Mouse (Mus musculus): ENCODE data around the gene Rbms3.

Gene Rbms3

DNA sequence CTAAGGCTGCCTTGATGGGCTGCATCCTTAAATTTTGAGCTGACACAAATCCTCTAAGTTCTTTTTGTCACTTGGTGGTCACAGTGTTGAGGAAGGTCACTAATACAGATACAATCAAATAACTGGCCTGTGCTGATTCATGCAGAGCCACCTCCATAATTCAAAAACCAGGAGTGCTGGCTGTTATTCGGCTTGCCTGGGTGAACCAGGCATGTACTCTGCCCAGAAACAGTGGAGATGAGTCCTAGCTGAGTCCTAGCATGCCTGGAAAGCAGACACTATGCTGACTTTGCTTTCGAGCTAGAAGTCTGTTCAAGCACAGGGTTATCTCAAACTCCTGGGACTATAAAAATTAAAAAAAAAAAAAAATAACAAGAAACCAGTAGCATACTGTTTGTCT lies 972.6 kb downstream of the Rbms3 start:
- intact Hi-C loops (cut with DNase I): no loop called here

DNA sequence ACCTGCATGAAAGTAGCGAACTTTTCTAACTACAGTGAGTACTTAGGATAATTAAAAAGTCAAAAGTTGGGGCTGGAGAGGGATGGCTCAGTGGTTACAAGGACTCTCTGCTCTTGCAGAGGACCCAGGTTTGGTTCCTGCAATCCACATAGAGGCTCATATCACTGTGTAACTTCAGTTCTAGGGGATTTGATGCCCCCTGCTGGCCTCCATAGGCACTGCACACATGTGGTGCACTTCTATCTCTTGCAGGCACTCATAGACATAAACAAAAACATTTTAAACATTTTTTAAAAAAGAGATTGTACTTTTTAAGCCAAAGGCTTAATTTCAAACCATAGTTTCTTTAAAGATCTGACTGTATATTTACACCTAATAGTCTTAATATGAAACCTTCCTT lies 978.3 kb downstream of the Rbms3 start:
- intact Hi-C loops (cut with DNase I): no loop called here

DNA sequence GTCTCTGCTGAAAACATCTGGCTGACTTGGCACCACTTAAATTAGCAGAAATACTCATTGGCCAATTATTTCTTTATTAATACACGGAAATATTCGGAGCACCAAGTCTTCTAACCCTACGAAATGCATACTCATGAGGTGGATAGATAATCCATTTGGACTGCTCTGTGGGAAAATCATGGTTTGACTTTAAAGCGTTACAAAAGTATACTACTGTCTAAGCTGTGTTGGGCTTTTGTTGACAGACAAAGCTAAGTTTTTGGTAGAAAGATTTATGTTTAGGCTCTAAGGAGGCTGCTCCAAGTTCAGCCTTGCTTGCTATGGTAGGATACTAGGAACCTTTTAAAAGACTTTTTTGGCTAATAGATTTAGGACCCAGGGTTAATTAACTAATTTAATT lies 979.8 kb downstream of the Rbms3 start:
- intact Hi-C loops (cut with DNase I): no loop called here

DNA sequence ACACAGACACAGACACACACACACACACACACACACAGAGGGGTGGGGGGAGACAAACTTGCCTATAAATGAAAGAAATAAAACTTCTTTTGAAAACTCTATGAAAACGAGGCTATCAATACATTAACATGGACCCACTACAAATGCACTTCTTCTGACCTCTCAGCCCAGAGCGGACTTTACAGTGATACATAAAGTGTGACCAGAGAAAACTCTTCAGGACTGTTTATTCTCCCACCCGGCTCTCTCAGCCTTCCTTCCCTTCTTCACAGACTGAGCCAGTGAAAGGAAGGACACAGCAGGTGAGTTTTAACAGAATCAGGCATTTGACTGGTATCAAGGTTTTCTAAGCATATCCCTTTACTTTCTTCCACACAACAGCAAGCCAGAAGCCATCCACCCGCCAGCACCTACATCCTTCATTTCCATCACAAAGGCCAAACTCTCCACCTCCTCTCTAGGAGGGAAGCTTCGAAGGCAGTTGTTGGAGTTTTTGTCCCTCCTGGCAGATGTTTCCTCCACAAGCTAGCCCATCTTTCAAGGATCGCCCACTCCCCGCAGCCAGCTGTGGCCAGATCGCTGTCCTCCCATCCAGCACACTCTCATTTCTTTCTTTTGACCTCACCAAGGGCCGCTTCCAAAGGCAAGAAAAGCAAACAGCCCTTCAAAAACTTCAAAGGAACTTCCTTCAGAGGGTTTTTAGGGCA lies 980.5 kb downstream of the Rbms3 start:
- intact Hi-C loops (cut with DNase I): no loop called here

DNA sequence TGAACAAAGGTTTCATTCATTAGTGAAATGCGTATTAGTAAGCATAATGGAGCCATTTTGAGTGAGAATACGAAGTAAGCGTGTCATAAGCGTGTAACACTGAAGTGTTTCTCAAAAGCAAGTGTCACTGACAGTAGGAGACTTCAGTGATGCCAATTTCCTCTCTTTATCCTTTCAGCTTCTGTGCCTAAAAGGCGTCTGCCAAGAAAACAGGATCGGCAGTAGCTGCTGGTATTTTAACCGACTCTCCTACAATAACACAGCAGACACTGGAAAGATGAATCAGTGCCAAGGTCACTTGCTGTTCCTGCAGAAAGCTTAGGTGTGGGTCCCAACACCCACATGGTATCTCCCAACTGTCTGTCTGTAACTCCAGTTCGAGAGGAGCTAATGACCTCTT lies 985.1 kb downstream of the Rbms3 start:
- intact Hi-C loops (cut with DNase I): no loop called here

DNA sequence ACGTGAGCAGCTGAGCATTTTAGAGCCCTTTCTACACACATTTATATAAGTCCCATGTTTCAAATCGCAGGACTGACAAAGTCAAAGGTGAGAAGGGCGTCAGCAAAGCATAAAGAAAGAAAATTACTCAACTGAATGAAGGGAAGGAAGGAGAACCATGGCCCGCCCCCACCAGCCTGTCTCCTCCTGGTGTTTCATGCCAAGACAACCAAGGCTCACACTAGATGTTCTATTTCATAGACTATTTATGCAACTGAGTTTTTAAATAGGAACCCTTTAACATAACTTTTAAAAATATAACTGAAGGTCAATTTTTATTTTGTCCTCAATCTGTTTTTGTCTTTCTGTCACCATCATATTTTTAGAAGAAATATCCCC lies 989.4 kb downstream of the Rbms3 start:
- intact Hi-C loops (cut with DNase I): no loop called here

DNA sequence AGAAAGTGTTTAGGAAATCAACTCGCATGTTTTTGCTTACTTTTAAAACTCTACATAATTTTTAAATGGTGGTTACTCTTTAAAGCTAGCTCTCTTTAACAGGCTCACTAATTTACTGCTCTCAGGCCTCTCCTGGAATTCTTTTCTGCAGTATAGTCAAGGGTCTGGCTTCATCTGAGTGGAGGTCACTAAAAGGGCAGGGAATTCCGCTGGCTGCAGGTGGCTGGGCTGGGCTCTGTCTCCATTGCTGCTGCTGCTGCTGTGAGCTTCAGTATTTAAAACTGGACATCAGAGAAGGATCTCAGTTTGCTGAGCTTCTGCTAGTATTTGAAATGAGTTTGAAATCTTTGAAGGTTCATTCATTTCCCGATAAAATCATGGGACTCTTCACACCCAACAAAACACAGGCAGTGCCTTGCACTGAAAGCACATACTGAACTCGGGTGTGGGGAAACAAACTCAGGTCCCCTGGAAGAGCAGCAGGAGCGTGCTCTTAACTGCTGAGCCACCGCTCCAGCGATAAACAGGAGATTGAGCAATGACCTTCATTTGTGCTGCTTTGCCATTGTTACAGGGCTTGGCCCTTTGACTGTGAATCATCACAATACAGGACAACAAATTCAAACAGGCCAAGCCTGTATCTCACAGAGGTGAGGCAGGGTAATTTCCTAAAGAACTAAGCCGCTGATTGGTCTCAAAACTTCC lies 990.0 kb downstream of the Rbms3 start:
- intact Hi-C loops (cut with DNase I): no loop called here

DNA sequence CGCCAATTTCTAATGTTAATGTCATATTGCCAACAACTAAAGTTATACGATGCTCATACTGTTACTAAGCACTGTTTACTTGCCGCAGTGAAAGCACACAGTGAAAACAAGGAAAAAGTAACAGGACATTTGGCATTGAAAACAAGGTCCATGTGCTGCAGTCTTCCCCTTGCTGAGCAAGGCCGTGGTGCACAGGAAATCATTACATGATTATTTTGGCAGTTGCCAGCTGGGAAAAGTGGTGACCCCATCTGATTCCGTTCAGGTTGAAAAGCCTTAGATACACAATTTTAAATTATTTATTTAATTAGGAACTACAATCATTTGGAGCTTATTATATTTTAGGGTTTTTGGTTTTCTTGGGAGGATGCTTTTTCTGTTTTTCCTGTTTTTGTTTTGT lies 995.9 kb downstream of the Rbms3 start:
- intact Hi-C loops (cut with DNase I): no loop called here

DNA sequence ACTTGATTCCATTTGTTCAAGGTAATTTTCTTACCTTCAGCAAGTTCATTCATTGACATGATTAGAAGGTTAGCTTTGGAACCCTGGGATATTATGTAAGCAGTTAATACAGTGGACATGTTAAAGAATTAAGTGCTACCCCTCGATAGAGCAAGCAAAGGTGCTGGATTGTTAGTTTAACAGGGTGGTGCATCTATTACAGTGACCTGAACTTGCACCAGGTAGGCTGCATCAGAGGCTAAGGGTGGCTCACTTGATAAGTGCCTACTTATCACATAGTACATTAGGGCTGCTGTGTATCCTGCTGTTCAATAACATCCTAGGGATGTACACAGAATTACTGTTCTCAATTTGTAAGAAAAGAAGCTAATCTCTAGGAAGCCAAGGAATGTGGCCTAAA lies 996.6 kb downstream of the Rbms3 start:
- intact Hi-C loops (cut with DNase I): no loop called here

DNA sequence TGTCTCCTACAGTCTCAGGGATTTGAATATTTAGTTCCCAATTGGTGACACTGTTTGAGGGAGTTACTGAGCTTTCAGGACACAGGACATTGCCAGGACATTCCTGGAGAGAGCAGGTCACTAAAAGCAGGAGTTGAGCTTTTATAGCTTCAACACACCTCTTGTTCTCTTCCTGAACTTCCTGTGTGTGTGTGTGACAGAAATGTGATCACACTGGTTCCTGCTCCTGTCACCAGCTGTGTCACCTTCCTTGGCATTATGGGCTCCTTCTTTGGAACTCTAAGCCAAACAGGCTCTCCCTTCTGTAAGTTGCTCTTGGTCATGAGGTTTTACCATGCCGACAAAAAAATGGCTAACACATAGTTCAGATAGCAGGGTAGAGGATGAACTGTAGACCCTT lies 997.9 kb downstream of the Rbms3 start:
- intact Hi-C loops (cut with DNase I): no loop called here

DNA sequence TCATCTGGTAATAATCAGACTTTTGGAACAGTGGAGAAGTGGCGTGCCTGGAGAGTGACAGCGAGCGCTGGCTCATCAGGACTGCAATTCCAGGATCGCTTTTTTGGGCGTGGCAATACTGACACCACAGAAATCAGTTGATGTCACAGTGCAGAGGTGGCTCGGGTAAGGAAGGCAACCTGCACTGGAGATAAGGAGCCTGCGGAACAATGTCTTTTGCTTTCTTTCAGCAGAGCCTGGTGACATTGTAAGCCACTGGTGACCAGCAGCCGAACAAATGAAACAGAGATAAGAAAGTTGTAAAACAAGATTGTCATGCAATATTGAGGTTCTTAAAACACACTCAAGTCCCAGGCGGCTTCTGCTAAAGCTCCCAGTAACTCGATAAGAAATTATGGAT lies 998.9 kb downstream of the Rbms3 start:
- intact Hi-C loops (cut with DNase I): no loop called here

DNA sequence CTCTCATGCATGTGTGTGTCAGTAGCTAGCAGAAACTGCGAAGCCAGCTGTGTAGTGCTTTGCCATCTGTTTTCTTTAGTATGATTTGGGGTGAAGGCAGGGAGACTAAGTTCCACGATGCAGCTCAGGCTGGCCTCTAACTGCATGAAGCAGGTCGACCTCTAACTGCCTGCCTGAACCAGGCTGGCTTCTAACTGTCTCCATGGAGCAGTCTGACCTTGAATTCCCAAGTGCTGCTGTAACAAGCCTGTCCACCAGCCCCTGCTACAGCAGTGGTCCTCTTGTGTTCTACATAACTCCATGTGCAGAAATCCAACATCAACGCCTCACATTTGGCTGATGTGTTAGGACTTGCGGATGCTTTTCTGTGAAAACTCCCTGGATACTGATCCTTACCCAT lies 1009.3 kb downstream of the Rbms3 start:
- intact Hi-C loops (cut with DNase I): no loop called here

DNA sequence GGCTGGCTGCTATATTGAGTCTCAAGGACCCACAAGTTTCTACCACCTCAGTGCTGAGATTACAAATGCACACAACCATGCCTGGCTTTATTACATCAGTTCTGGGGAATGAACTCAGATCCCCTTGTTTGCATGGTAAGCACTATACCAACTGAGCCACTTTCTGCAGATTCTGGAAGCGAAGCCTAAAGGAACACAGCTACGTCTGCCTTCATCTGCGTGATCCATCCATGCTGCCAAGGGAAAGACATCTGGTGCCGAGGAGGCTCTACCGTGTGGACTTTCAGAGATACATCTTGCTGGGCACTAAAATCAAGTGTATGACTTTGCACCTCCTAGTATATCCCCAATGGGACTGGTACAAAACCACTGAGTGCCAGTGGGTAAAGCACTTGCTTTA lies 1010.8 kb downstream of the Rbms3 start:
- intact Hi-C loops (cut with DNase I): no loop called here

DNA sequence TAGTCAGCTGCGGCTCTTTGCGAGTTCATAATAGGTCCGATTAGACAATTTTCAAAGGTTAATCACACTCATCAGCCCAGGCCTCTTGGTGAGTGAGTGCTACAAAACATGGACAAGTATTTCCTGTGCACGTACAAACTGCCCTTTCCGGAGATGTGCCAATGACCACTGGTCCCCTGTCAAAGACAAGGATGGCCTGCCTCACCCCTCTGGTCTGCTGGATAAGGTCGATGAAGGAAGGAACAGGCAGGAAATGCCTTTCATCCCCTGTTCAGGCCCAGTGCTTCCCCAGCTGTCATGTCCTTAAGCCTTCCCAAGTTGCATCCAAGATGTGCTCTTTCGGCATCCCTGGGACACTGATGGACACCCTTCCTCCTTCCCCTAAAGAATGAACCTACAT lies 1016.4 kb downstream of the Rbms3 start:
- intact Hi-C loops (cut with DNase I): no loop called here

DNA sequence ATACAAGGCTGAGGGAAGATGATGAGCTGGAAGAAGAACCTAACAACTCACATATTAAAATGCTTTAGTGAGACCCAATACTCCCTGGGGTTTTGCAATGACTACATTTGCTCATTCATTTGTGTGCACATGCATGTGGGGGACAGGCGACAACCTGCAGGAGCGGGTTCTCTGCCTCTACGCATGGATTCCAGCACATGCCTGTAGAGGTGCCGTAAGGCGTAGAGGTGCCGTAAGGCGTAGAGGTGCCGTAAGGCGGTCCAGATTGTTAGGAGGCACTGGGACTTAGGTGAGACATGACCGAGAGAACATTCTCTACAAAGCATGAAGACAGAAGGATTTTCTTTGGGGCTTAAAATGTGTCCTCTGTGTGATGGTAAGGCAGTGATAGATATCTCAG lies 1033.7 kb downstream of the Rbms3 start:
- intact Hi-C loops (cut with DNase I): no loop called here

DNA sequence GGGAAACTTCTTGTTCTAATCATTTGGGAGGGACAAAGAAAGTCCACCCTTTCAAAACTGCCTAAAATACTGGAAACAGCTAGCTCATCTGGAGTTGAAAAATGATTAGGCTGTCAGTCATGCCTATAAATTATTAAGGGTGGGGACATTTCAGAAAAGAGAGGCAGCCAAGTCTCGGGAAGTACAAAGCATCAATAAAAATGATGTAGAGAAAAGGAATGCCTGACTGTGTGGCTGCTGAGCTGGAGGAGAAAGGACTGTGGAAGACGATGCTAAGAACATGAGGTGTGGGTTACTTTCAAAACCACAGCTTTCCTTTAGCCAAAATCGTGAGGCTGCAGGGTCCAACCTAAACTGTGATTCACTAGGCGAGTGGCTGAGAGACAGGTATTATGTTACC lies 1037.2 kb downstream of the Rbms3 start:
- intact Hi-C loops (cut with DNase I): no loop called here

DNA sequence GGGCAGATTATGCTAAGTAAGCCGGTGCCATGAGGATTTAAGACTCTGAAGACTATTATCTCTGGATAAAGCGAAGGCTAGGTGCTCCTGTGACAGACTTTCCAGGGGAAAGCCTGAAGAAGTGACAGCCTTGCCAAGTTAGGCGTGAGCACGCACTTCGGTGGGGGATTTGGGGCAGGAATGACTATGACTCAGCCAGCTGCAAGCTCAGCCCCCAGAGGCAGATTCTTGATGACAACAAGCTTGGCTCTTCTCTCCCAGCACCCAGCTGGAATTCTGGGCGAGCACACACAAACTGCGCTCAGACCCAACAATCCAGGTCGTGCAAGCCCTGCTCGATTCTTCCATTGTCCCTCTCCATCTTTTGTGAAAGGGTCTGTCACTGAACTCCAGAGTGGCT lies 1038.6 kb downstream of the Rbms3 start:
- intact Hi-C loops (cut with DNase I): no loop called here

DNA sequence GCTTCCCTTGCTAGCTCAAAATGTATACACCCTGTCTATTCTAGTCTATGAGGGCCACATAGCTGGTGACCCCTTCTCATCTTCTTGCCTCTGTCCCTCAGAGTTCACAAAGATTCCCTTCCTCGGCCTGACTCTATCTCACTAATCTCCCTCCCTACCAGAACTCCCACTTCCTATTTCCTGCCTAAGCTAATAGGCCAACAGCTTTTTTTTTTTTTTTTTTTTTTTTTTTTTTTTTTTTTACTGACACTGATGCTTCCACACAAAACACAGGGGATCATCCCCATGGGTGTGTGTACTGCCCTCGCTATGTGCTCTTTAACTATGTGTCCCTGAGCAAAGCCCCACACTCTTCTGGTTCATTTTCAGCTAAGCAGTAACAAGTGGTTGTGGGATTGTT lies 1060.0 kb downstream of the Rbms3 start:
- intact Hi-C loops (cut with DNase I): no loop called here

DNA sequence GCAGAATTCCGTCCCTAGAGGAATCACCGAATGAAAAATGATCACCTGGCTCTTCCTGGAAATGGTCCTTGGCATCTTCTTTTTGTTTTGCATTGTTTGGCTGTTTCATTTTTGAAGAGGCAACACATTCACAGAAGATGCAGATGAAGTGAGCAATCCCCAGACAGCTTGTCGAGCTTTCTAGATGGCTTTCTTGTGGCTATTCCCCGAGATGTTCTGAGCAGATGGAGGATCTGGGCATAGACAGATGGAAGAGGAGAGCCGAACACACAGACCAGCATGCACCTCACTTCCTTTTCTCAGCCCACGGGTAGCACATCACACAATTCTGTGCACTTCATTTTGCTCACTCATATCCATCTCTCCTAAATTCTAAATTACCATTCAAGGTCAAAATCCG lies 1063.0 kb downstream of the Rbms3 start:
- intact Hi-C loops (cut with DNase I): no loop called here

DNA sequence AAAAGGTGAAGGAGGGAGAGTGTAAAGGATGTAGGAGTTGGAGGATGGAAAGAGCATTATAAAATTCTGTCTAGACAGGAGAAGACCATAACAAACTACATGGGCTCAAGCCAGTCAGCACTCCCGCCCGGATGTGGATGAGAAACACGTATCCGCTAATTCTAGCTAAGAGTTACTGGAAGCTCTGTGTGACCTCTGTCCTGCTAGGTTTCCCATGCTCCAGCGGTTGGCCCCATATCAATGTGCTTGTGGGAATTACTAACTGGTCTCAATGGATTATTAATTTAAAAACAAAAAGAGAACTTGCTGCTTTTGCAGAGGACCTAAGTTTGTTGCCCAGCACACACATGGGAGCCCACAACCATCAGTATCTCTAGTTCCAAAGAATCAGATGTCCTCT lies 1071.9 kb downstream of the Rbms3 start:
- intact Hi-C loops (cut with DNase I): loop anchor here (2.0 kb wide), 1 partner anchor 131 kb away; no protein-coding TSS in a partner anchor

DNA sequence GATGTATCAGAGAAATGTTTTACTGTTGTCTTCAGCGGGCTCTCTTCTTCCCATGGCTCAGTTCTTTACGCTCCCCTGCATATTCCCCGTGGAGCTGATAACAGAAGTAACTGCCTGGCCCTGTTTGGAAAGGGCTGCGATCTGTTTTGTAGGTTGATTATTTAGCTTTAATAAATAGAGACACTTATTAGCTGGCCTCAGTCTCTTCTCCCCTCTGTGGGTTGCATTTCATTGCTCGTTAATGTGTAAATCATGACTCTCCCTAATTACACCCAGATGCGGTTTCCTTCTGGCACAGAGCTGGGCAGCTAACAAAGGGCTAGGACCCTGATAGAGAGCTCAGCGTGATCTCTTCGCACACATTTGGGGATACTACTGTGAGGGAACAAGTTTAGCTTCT lies 1073.1 kb downstream of the Rbms3 start:
- intact Hi-C loops (cut with DNase I): loop anchor here (2.0 kb wide), 1 partner anchor 130 kb away; no protein-coding TSS in a partner anchor

DNA sequence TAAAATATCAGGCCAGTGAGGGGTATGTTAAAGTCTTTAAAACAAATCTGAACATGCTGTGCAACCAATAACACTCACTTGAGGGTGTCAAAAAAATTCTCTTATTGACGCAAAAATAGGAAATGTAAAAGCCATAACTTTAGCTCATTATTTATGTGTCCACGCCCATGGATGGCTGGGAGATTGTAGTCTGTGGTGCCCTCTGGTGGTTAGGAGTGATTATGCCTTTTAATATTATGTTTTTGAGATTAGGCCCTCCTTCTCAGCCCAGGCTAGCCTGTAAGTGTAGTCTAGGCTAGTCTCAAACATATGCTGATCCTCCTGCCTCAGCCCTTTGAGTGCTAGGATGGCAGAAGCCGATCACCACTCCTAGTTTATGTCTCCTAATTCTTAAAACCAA lies 1076.5 kb downstream of the Rbms3 start:
- intact Hi-C loops (cut with DNase I): no loop called here

DNA sequence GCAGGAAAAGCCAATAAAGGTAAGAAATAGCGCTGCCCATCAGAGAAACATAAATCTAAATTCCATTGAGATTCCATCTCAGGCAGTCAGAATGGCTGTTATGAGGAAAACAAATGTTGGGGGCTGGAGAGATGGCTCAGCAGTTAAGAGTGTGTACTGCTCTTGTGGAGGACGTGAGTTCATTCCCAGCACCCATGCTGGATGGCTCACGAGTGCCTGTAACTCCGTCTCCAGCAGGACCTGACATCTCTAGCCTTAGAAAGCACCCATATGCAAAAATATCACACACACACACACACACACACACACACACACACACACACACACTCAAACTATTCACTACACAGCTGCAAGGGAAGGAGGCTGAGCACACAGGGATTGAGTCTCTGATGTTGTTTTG lies 1083.6 kb downstream of the Rbms3 start:
- intact Hi-C loops (cut with DNase I): no loop called here
